Mouse (Mus musculus) gastrocnemius, postnatal 36 days (tissue): Measurements from ENCODE around the gene Gja4. TPM values are rescaled to one million over a fixed set of nuclear protein-coding genes. Genes with fewer than 3 reads are reported as not detected.

Experiments used
- total RNA-seq, 2 experiments: library from RNA; stranded (reverse); gene quantifications; 2 replicates each; pipeline ENCODE4 v1.2.3; 2021

Gene Gja4
- total RNA-seq, 2 experiments from 2014 or later = 4.4 TPM

Other genes with a start within 250 kb of the Gja4 start
- gene Zmym6, start 236.7 kb downstream of the Gja4 start, total RNA-seq = 1 to 10 TPM; 3.4 to 4.7 TPM
- gene Tmem35b, start 190.3 kb downstream of the Gja4 start, total RNA-seq = 1 to 10 TPM in 1 of 2 experiments, under 1 TPM in 1; 0.77 to 1.2 TPM
- under 1 TPM in 1 of 2 experiments, not detected in 1; 0.23 TPM for gene Dlgap3, start 144.8 kb downstream of the Gja4 start, total RNA-seq
- 10 to 100 TPM; 29.7 to 34.2 TPM for gene Smim12, start 70.3 kb downstream of the Gja4 start, total RNA-seq
- gene Gjb3, start 16.8 kb upstream of the Gja4 start, total RNA-seq = not detected
- not detected for gene Gjb4, start 40.0 kb upstream of the Gja4 start, total RNA-seq
- under 1 TPM in 1 of 2 experiments, not detected in 1; 0.25 TPM for gene Gjb5, start 44.1 kb upstream of the Gja4 start, total RNA-seq